Mouse (Mus musculus): ENCODE measurements around the gene Ube2cbp. TPM values are rescaled to one million over a fixed set of nuclear protein-coding genes. Genes with fewer than 3 reads are reported as not detected.

The Ube2cbp gene
- polyA plus RNA-seq, 1 experiment = 0.77 TPM

DNA sequence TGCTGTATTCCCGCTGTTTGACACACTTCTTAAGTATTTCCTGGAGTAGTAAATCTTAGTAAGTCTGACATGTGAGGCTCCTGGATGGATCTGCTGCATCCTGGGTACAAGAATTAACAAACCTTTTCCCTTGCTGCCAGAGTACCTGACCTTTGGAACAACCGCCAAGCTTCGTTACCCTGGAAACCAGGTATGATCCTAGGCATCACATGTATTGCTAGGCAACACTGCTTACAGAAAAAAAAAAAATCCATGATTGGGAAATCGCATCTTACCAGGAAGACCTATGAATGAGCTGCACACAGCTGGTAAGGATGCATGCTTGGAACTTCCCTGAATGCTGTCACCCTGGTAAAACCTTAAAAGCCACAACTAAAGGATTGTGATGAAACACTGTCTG lies 22.5 kb downstream of the Ube2cbp start:
- 65% methylated on average over 4 of the region's 4 CpGs for WGBS
- no peaks in the 10 kb centered on the region for H3K4me1 ChIP-seq (ENCODE audit: control insufficient read depth, insufficient read depth, low read length)
- no peak overlapping the region for H3K4me3 ChIP-seq (replicated peaks; ENCODE audit: extremely low read depth, low read depth, low read length)
- no peak for DNase-seq
- TF ChIP-seq POLR2A (IDR thresholded peaks at IDR 0.05; ENCODE audit: borderline replicate concordance, extremely low read depth, low read depth, low read length) (no peak), CTCF (IDR thresholded peaks at IDR 0.05; ENCODE audit: insufficient read depth, low read length) (no peak)

GRCm38 (mm10) chr9:86438337-86439009 lies 26.3 kb downstream of the Ube2cbp start:
- Histone ChIP-seq H3K4me3 (replicated peaks; ENCODE audit: extremely low read depth, low read depth, low read length) (no peak overlapping the region), H3K4me1 (ENCODE audit: control insufficient read depth, insufficient read depth, low read length) (no peaks in the 10 kb centered on the region)
- DNase-seq = no peak
- no peak for TF ChIP-seq CTCF (IDR thresholded peaks at IDR 0.05; ENCODE audit: insufficient read depth, low read length)
- no peak for TF ChIP-seq POLR2A (IDR thresholded peaks at IDR 0.05; ENCODE audit: borderline replicate concordance, extremely low read depth, low read depth, low read length)
- 57% methylated on average over 11 of the region's 11 CpGs for WGBS

- DNase-seq = no peak
- WGBS = 97% methylated on average over 8 of the region's 8 CpGs
- no peak for TF ChIP-seq POLR2A (IDR thresholded peaks at IDR 0.05; ENCODE audit: borderline replicate concordance, extremely low read depth, low read depth, low read length)
- no peak for TF ChIP-seq CTCF (IDR thresholded peaks at IDR 0.05; ENCODE audit: insufficient read depth, low read length)
- Histone ChIP-seq H3K4me1 (ENCODE audit: control insufficient read depth, insufficient read depth, low read length) (no peaks in the 10 kb centered on the region), H3K4me3 (replicated peaks; ENCODE audit: extremely low read depth, low read depth, low read length) (no peak overlapping the region)
Measured at GRCm38 (mm10) chr9:86436608-86437007, 28.1 kb downstream of the Ube2cbp start.

GRCm38 (mm10) chr9:86435510-86435909 lies 29.2 kb downstream of the Ube2cbp start:
- DNase-seq = no peak
- WGBS = 86% methylated on average over 3 of the region's 3 CpGs
- TF ChIP-seq CTCF (IDR thresholded peaks at IDR 0.05; ENCODE audit: insufficient read depth, low read length) (no peak), POLR2A (IDR thresholded peaks at IDR 0.05; ENCODE audit: borderline replicate concordance, extremely low read depth, low read depth, low read length) (no peak)
- H3K4me3 ChIP-seq (replicated peaks; ENCODE audit: extremely low read depth, low read depth, low read length) = no peak overlapping the region
- H3K4me1 ChIP-seq (ENCODE audit: control insufficient read depth, insufficient read depth, low read length) = no peaks in the 10 kb centered on the region

DNA sequence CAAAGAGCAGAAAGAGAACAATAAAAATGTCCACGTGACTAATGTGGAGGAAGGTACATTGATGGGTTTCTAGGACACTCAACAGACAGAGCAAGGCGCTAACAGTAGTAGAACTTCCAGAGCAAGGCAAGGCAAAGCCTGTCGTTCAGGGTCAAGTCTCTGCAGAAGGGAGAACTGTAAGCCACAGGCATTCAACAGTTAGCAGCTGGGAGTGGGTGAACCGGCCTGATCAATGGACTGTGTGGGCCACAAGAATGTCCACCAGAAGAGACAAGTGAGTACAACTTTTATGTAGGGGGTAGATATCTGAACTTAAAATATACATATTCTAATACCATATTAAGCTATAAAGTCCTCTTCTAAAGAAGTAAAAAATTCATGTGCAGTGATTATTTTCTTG lies 41.4 kb downstream of the Ube2cbp start:
- Histone ChIP-seq H3K4me1 (ENCODE audit: control insufficient read depth, insufficient read depth, low read length) (no peaks in the 10 kb centered on the region), H3K4me3 (replicated peaks; ENCODE audit: extremely low read depth, low read depth, low read length) (no peak overlapping the region)
- DNase-seq = no peak
- TF ChIP-seq CTCF (IDR thresholded peaks at IDR 0.05; ENCODE audit: insufficient read depth, low read length) (no peak), POLR2A (IDR thresholded peaks at IDR 0.05; ENCODE audit: borderline replicate concordance, extremely low read depth, low read depth, low read length) (no peak)
- 70% methylated on average over 4 of the region's 4 CpGs for WGBS

GRCm38 (mm10) chr9:86419366-86419765 lies 45.4 kb downstream of the Ube2cbp start:
- WGBS = 81% methylated on average over 6 of the region's 6 CpGs
- DNase-seq = no peak
- TF ChIP-seq POLR2A (IDR thresholded peaks at IDR 0.05; ENCODE audit: borderline replicate concordance, extremely low read depth, low read depth, low read length) (no peak), CTCF (IDR thresholded peaks at IDR 0.05; ENCODE audit: insufficient read depth, low read length) (no peak)
- no peak overlapping the region for H3K4me3 ChIP-seq (replicated peaks; ENCODE audit: extremely low read depth, low read depth, low read length)
- H3K4me1 ChIP-seq (ENCODE audit: control insufficient read depth, insufficient read depth, low read length) = no peaks in the 10 kb centered on the region

DNA sequence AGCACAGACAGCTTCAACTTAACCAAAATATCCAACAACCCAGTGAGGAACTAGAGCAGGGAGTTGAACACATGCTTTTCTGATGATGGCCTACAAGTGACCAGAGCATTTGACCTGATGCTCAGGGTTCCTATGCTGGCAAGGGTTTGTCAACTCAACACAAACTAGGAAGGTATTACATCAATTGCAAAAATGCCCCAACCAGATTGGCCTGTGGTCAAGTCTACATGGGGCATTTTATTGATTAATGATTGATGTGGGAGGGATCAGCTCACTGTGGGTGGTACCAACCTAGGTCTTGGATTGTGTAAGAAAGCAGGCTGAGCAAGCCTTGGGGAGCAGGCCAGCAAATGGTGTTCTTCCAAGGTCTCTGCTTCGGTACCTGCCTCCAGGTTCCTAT lies 46.8 kb downstream of the Ube2cbp start:
- TF ChIP-seq CTCF (IDR thresholded peaks at IDR 0.05; ENCODE audit: insufficient read depth, low read length) (no peak), POLR2A (IDR thresholded peaks at IDR 0.05; ENCODE audit: borderline replicate concordance, extremely low read depth, low read depth, low read length) (no peak)
- Histone ChIP-seq H3K4me1 (ENCODE audit: control insufficient read depth, insufficient read depth, low read length) (no peaks in the 10 kb centered on the region), H3K4me3 (replicated peaks; ENCODE audit: extremely low read depth, low read depth, low read length) (no peak overlapping the region)
- 100% methylated on average over 1 of the region's 1 CpGs for WGBS
- no peak for DNase-seq

DNA sequence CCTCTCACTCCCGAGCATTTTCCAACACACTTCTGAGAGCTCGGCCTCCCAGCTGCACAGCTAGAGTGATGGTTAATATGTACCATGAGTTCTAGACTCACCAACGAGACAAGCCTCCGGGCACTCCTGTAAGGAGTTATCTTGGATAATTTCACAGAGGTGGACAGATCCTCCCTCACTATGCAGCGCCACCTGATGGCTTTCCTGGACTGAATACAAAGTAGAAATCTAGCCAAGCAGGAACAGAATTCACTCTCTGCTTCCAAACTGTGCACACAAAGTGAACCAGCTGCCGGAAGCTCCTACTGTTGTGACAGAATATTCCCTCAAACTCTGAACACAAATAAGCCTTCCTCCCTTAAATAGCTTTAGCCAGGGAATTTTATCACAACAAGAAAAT lies 69.0 kb downstream of the Ube2cbp start:
- Histone ChIP-seq H3K4me1 (ENCODE audit: control insufficient read depth, insufficient read depth, low read length) (no peaks in the 10 kb centered on the region), H3K4me3 (replicated peaks; ENCODE audit: extremely low read depth, low read depth, low read length) (no peak overlapping the region)
- 64% methylated on average over 6 of the region's 6 CpGs for WGBS
- TF ChIP-seq POLR2A (IDR thresholded peaks at IDR 0.05; ENCODE audit: borderline replicate concordance, extremely low read depth, low read depth, low read length) (no peak), CTCF (IDR thresholded peaks at IDR 0.05; ENCODE audit: insufficient read depth, low read length) (no peak)
- no peak for DNase-seq

GRCm38 (mm10) chr9:86395012-86395411 lies 69.7 kb downstream of the Ube2cbp start:
- H3K4me3 ChIP-seq (replicated peaks; ENCODE audit: extremely low read depth, low read depth, low read length) = no peak overlapping the region
- DNase-seq = no peak
- no peaks in the 10 kb centered on the region for H3K4me1 ChIP-seq (ENCODE audit: control insufficient read depth, insufficient read depth, low read length)
- TF ChIP-seq CTCF (IDR thresholded peaks at IDR 0.05; ENCODE audit: insufficient read depth, low read length) = no peak
- no peak for TF ChIP-seq POLR2A (IDR thresholded peaks at IDR 0.05; ENCODE audit: borderline replicate concordance, extremely low read depth, low read depth, low read length)
- 90% methylated on average over 1 of the region's 1 CpGs for WGBS

DNA sequence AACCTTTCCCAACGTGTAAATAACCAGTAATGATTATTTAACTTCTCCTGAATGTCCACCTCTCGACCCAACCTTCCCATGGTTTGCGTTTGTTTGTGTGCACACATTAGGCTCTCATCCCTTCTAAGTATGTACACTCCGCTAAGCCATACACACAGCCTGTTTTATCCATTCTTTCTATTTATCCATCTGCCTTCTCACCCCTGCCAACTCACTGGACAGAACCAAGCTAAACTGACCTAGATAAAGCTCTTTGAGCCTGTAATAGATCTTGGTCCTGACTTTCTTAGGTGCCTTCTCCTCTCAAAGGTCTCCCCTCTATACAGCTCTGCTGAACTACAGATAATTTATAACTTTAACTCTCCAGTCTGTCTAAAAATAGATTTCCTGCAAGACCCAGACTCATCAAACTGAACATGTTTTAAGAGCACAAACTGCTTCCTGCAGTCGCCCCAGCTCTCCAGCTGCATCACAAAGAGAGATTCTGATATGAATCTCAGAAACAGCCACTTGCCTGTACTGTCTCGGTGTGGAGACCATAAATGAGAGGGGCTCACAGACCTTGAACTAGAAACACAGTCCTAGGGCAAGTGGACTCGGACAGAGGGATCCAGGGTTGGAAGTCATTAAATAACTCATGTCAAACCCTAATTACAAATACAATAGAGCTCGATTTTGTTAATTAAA lies 71.0 kb downstream of the Ube2cbp start:
- TF ChIP-seq POLR2A (IDR thresholded peaks at IDR 0.05; ENCODE audit: borderline replicate concordance, extremely low read depth, low read depth, low read length) (no peak), CTCF (IDR thresholded peaks at IDR 0.05; ENCODE audit: insufficient read depth, low read length) (no peak)
- WGBS = 29% methylated on average over 8 of the region's 8 CpGs
- no peaks in the 10 kb centered on the region for H3K4me1 ChIP-seq (ENCODE audit: control insufficient read depth, insufficient read depth, low read length)
- no peak overlapping the region for H3K4me3 ChIP-seq (replicated peaks; ENCODE audit: extremely low read depth, low read depth, low read length)
- DNase-seq = no peak
